Mouse (Mus musculus) E14TG2a.4 (cell line): ENCODE results near the gene Cd276.

ENCODE experiments used
- CTCF ChIP-seq: conservative IDR thresholded peaks from 2 replicates; pipeline ENCODE4 v1.5.1; 2014; ENCODE audit warnings: low read length
- NANOG ChIP-seq: IDR thresholded peaks from 2 replicates; pipeline ENCODE4 v1.6.1; 2014; ENCODE audit warnings: borderline replicate concordance, low read length, mixed read lengths

DNA sequence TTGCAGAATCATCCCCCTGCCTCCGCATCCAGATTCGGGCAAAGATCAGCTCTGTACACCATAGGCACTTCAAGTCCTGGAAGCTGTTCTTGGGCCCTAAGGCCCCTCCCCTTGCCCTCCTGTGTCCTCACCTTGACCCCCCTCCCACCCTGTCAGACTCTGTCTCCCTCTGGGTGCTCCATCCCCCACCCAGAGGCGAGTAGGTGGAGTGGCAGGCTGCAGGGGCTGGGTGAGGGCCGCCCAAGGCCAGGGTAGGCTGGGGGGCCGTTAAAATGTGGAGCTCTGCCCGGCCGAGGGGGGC lies 65.4 kb downstream of the Cd276 start:
- TF ChIP-seq CTCF (no peak), NANOG (no peak)
